Mouse (Mus musculus) MEL (cell line): ENCODE data around the gene Gsn. TPM values are rescaled to one million over a fixed set of nuclear protein-coding genes. Genes with fewer than 3 reads are reported as not detected.

ENCODE experiments used
- DNase-seq: peaks from one replicate; pipeline ENCODE4 v3.0.0; 2011; ENCODE audit warnings: low read depth, low spot score
- H3K27ac ChIP-seq: 2 replicates; pipeline ENCODE4 v1.5.1; 2012; ENCODE audit warnings: low read depth, mild to moderate bottlenecking, control low read depth, low read length, moderate library complexity; ENCODE audit not compliant: control insufficient read depth
- H3K27me3 ChIP-seq, 2 experiments: fragments of 150-350 bp in 1 of 2; sonication (generic) in 1 of 2; 2 replicates each; pipeline ENCODE4 v1.6.1; 2012; ENCODE audit warnings: low read length in 2 of 2, mild to moderate bottlenecking in 2 of 2, improper control_type of control experiment in 1 of 2, moderate library complexity in 1 of 2; ENCODE audit not compliant: insufficient read depth in 2 of 2, control insufficient read depth in 1 of 2
- H3K36me3 ChIP-seq, 2 experiments: 2 replicates each; pipeline ENCODE4 v1.6.1; 2012 to 2014; ENCODE audit warnings: low read length in 2 of 2, improper control_type of control experiment in 1 of 2, inconsistent platforms in 1 of 2, mild to moderate bottlenecking in 1 of 2; ENCODE audit not compliant: insufficient read depth in 2 of 2, control insufficient read depth in 1 of 2
- H3K4me1 ChIP-seq, 2 experiments: fragments of 150-350 bp in 1 of 2; sonication (generic) in 1 of 2; 2 replicates each; pipeline ENCODE4 v1.6.1; 2012; ENCODE audit warnings: low read length in 2 of 2, improper control_type of control experiment in 1 of 2, mild to moderate bottlenecking in 1 of 2; ENCODE audit not compliant: insufficient read depth in 2 of 2, control insufficient read depth in 1 of 2
- H3K4me3 ChIP-seq, 2 experiments: fragments of 150-350 bp in 1 of 2; sonication (generic) in 1 of 2; 2 replicates each; pipeline ENCODE4 v1.5.1; 2012; ENCODE audit warnings: low read depth in 2 of 2, low read length in 2 of 2, mild to moderate bottlenecking in 2 of 2, moderate library complexity in 2 of 2, control low read depth in 1 of 2, improper control_type of control experiment in 1 of 2; ENCODE audit not compliant: control insufficient read depth in 1 of 2, insufficient read depth in 1 of 2
- H3K79me2 ChIP-seq: 2 replicates; pipeline ENCODE4 v1.6.1; 2012; ENCODE audit warnings: mild to moderate bottlenecking, low read length, moderate library complexity; ENCODE audit not compliant: control insufficient read depth, poor library complexity, insufficient read depth
- H3K9ac ChIP-seq: 2 replicates; pipeline ENCODE4 v1.6.1; 2012; ENCODE audit warnings: low read depth, mild to moderate bottlenecking, control low read depth, low read length, moderate library complexity; ENCODE audit not compliant: control insufficient read depth, poor library complexity, severe bottlenecking
- H3K9me3 ChIP-seq: fragments of 150-350 bp; sonication (generic); replicated peaks from 2 replicates; pipeline ENCODE4 v1.6.1; 2012; ENCODE audit warnings: mild to moderate bottlenecking, low read length, improper control_type of control experiment, moderate library complexity; ENCODE audit not compliant: insufficient read depth
- CHD2 ChIP-seq: IDR thresholded peaks from 2 replicates; pipeline ENCODE4 v1.6.1; 2011; ENCODE audit warnings: low read length, improper control_type of control experiment
- E2F4 ChIP-seq: IDR thresholded peaks from 2 replicates; pipeline ENCODE4 v1.6.1; 2011; ENCODE audit warnings: low read depth, low read length, improper control_type of control experiment, borderline replicate concordance
- ELF1 ChIP-seq: IDR thresholded peaks from 2 replicates; pipeline ENCODE4 v1.6.1; 2014; ENCODE audit warnings: low read depth, mild to moderate bottlenecking, inconsistent platforms, low read length, improper control_type of control experiment, moderate library complexity
- EP300 ChIP-seq, 2 experiments: IDR thresholded peaks; 2 replicates each; pipeline ENCODE4 v1.6.1; 2011; ENCODE audit warnings: improper control_type of control experiment in 2 of 2, low read length in 2 of 2, low read depth in 1 of 2, mild to moderate bottlenecking in 1 of 2
- ETS1 ChIP-seq: IDR thresholded peaks from 2 replicates; pipeline ENCODE4 v1.6.1; 2012; ENCODE audit warnings: low read depth, mild to moderate bottlenecking, inconsistent platforms, low read length, improper control_type of control experiment, moderate library complexity
- GABPA ChIP-seq: IDR thresholded peaks from 2 replicates; pipeline ENCODE4 v1.6.1; 2012; ENCODE audit warnings: low read depth, mild to moderate bottlenecking, inconsistent platforms, low read length, improper control_type of control experiment, moderate library complexity
- GATA1 ChIP-seq: IDR thresholded peaks from 2 replicates; pipeline ENCODE4 v1.6.1; 2011; ENCODE audit warnings: low read depth, low read length, improper control_type of control experiment
- MAFK ChIP-seq: IDR thresholded peaks from 2 replicates; pipeline ENCODE4 v1.6.1; 2011; ENCODE audit warnings: low read depth, mild to moderate bottlenecking, low read length, improper control_type of control experiment, borderline replicate concordance
- MAX ChIP-seq: IDR thresholded peaks from 2 replicates; pipeline ENCODE4 v1.6.1; 2011; ENCODE audit warnings: low read length, improper control_type of control experiment
- MYB ChIP-seq: IDR thresholded peaks from 2 replicates; pipeline ENCODE4 v1.6.1; 2011; ENCODE audit warnings: mild to moderate bottlenecking, low read depth, low read length, improper control_type of control experiment
- NRF1 ChIP-seq: IDR thresholded peaks from 2 replicates; pipeline ENCODE4 v1.6.1; 2014; ENCODE audit warnings: low read depth, mild to moderate bottlenecking, inconsistent platforms, low read length, improper control_type of control experiment, moderate library complexity; ENCODE audit not compliant: poor library complexity, insufficient read depth, severe bottlenecking
- POLR2AphosphoS5 ChIP-seq: IDR thresholded peaks from 2 replicates; pipeline ENCODE4 v1.6.1; 2012; ENCODE audit warnings: low read depth, borderline replicate concordance, mild to moderate bottlenecking, inconsistent platforms, low read length, moderate library complexity, mixed read lengths
- RAD21 ChIP-seq: IDR thresholded peaks from 2 replicates; pipeline ENCODE4 v1.6.1; 2011; ENCODE audit warnings: mild to moderate bottlenecking, low read depth, low read length, improper control_type of control experiment
- SMC3 ChIP-seq: IDR thresholded peaks from 2 replicates; pipeline ENCODE4 v1.6.1; 2011; ENCODE audit warnings: low read depth, low read length, improper control_type of control experiment
- TBP ChIP-seq: IDR thresholded peaks from 2 replicates; pipeline ENCODE4 v1.8.0; 2011; ENCODE audit warnings: low read depth, low read length, improper control_type of control experiment
- ZKSCAN1 ChIP-seq: IDR thresholded peaks from 2 replicates; pipeline ENCODE4 v1.6.1; 2012; ENCODE audit warnings: low read depth, mild to moderate bottlenecking, inconsistent platforms, low read length, improper control_type of control experiment, moderate library complexity
- polyA plus RNA-seq, 2 experiments: library from polyadenylated mRNA; stranded (reverse) in 1 of 2; unstranded in 1 of 2; fragments of >175 nt in 1 of 2; fragments of >200 nt in 1 of 2; gene quantifications; 2 replicates each; pipeline versions ENCODE4 v1.2.1 to v1.2.4; 2012; ENCODE audit warnings: low replicate concordance in 2 of 2, low read depth in 1 of 2; ENCODE audit not compliant: insufficient read length in 2 of 2, insufficient read depth in 1 of 2, missing spikeins in 1 of 2
- total RNA-seq: library from RNA; depleted of rRNA; stranded (reverse); fragments of 300-350 nt; gene quantifications from 2 replicates; pipeline ENCODE4 v1.2.3, GENCODE M21; 2012

Gsn gene
- total and polyA plus RNA-seq, 3 experiments = 8.0 to 8.2 TPM; not detected in 1

DNA sequence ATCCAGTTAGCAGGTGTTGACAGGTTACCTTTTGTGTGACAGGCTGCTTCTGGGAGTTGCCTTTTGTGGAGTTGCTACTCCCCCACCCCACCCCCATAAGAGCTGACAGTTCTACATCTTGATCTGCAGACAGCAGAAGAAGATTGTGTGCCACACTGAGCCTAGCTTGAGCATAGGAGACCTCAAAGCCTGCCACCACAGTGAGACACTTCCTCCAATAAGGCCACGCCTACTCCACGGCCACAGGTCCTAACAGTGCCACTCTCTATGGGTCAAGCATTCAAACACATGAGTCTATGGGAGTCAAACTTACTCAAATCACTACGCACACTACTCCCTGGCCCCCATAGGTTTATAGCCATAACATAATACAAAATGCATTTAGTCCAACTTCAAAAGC lies 37.4 kb upstream of the Gsn start:
- no peaks in the 10 kb centered on the region for H3K79me2 ChIP-seq
- H3K27me3 ChIP-seq = peaks cover 0 to 1% of the 10 kb centered on the region in 2 experiments; a peak in 1 of 4 replicates
- H3K9me3 ChIP-seq = no peaks in the 10 kb centered on the region
- H3K9ac ChIP-seq = no peak overlapping the region
- peaks cover 0 to 13% of the 10 kb centered on the region in 2 experiments; a peak in 2 of 4 replicates for H3K4me1 ChIP-seq
- H3K36me3 ChIP-seq = no peaks in the 10 kb centered on the region
- no peak overlapping the region for H3K4me3 ChIP-seq
- DNase-seq = no peak
- TF ChIP-seq SMC3 (no peak), POLR2AphosphoS5 (no peak), NRF1 (no peak), CHD2 (no peak)
- H3K27ac ChIP-seq = no peak overlapping the region

DNA sequence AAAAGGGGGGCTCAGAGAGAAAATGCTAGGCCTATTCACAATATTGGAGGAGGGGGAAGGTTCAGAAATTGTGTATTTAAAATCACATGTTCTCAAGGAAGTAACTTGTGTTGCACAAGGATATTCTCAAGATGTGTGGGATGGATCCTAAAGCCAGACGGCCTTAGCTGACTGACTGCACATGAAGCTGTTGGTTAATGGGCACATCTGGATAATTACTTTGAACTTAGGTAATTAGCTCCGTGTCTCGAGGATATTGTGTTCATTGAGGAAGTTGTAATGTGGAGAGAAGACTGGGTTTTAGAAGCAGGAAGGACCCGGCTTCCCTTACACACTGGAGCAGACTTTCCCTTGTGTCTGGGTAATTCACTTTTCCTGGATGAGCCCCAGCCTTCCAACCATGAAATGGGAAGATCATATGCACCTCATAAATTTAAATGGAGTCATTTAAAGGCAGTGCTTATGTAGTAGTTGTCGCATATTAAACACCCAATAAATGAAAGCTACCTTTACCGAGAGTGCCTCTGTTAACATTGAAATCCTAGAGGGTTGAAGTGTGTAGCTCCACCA lies 33.3 kb upstream of the Gsn start:
- DNase-seq = no peak
- H3K4me1 ChIP-seq = peaks cover 0 to 7% of the 10 kb centered on the region in 2 experiments; a peak in 1 of 4 replicates
- peaks cover 0 to 7% of the 10 kb centered on the region in 2 experiments; a peak in 3 of 4 replicates for H3K27me3 ChIP-seq
- H3K36me3 ChIP-seq = no peaks in the 10 kb centered on the region
- no peak overlapping the region for H3K27ac ChIP-seq
- H3K9ac ChIP-seq = no peak overlapping the region
- no peaks in the 10 kb centered on the region for H3K9me3 ChIP-seq
- no peak overlapping the region for H3K4me3 ChIP-seq
- TF ChIP-seq POLR2AphosphoS5 (no peak), EP300 (IDR thresholded peaks at IDR 0.05; ENCODE audit: low read depth in 1 of 2, low read length in 2 of 2) (no peak), TBP (no peak), RAD21 (no peak), ELF1 (no peak), GABPA (no peak), SMC3 (no peak), CHD2 (no peak), E2F4 (no peak), MYB (no peak)
- H3K79me2 ChIP-seq = no peaks in the 10 kb centered on the region

DNA sequence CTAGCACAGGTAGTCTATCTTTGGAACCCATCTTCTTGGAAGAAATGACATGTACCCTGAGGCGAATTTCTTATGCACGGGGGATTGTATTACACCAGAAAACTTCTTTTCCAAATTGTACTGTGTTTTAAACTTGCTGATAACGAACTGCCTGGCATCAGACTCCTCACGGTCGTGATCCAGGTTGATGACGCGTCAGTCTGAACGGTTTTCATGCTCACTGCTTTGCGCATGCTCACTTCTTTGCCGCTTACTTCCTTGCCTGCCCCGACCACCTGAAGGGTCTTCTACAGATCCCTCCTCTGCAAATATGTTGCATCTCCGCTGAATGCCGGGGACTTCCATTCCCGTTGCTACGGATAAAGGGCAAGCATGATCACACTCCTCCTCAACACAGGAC lies 31.9 kb upstream of the Gsn start:
- Histone ChIP-seq H3K79me2 (no peaks in the 10 kb centered on the region), H3K9me3 (no peaks in the 10 kb centered on the region), H3K36me3 (no peaks in the 10 kb centered on the region), H3K4me3 (no peak overlapping the region), H3K9ac (no peak overlapping the region), H3K4me1 (no peaks in the 10 kb centered on the region), H3K27me3 (peaks cover 0 to 12% of the 10 kb centered on the region in 2 experiments; a peak in 3 of 4 replicates), H3K27ac (no peak overlapping the region)
- TF ChIP-seq MAFK (no peak), ETS1 (no peak), TBP (no peak), GATA1 (no peak), MAX (no peak), ZKSCAN1 (no peak)
- DNase-seq = no peak
